Mouse (Mus musculus): ENCODE measurements around the gene Celsr3. TPM values are rescaled to one million over a fixed set of nuclear protein-coding genes. Genes with fewer than 3 reads are reported as not detected.

Celsr3 gene
- polyA plus RNA-seq, 1 experiment from 2014 or later, result 0.11 TPM

DNA sequence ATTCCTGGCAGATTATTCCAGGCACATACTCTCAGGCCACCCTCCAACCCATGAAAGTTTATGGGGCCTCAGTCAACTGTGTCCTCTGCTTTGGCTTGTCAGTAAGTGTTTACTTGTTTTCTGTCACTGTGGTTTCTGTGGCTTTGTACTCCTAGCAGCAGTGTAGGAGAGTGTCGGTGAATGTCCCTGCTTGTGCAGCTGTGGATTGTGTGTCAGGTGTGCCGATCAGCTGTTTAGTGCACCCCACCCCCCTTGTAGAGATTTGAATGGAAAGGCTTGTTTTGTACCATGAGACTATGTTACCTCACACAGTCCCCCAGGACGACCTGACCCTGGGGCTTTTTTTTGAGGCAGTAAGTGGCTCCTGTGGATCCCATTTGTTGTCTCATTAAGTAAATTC is 33.4 kb upstream of the Celsr3 start:
- H3K4me1 ChIP-seq (replicated peaks; ENCODE audit: insufficient read depth, low read length), result peaks cover 17% of the 10 kb centered on the region
- H3K9me3 ChIP-seq (replicated peaks; ENCODE audit: low read length), result no peaks in the 10 kb centered on the region
- H3K27ac ChIP-seq, result peak overlapping the region; percentile 10; the same call in 1 of the 2 replicates
- peaks cover 7% of the 10 kb centered on the region for H3K36me3 ChIP-seq (ENCODE audit: insufficient read depth, low read length)
- DNase-seq (ENCODE audit: low spot score) (no peak), ATAC-seq (replicated peaks; ENCODE audit: low FRiP score, low read depth) (no peak)
- no peak for TF ChIP-seq CTCF (IDR thresholded peaks at IDR 0.05; ENCODE audit: low read depth)
- H3K27me3 ChIP-seq (ENCODE audit: insufficient read depth, low read length), result no peaks in the 10 kb centered on the region
- 35% methylated on average over 3 of the region's 3 CpGs for WGBS
- no peak overlapping the region for H3K4me2 ChIP-seq (ENCODE audit: low read length)
- H3K4me3 ChIP-seq (replicated peaks; ENCODE audit: low read depth, low read length), result no peak overlapping the region
- H3K9ac ChIP-seq (ENCODE audit: low read depth, low read length), result no peak overlapping the region

DNA sequence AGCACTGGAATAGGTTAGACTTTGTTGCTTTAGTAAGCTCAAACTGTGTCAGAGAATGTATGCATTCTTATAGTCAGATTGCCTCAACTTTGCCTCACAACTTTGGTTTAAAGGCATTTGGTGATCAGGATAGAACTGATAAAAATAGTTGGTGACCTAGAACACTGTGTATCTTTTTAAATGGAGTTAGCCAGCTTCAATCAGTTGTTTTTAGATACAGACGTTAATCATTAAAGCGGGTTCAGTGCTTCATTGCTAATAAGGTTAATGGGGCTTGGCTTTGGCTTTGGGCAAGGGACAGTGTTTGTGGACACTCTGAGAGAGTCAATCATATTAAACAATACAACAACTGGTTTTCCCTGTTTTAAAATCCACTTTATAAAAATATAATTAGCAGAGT is 30.8 kb upstream of the Celsr3 start:
- Histone ChIP-seq H3K9ac (ENCODE audit: low read depth, low read length) (no peak overlapping the region), H3K4me1 (replicated peaks; ENCODE audit: insufficient read depth, low read length) (peaks cover 9% of the 10 kb centered on the region), H3K27me3 (ENCODE audit: insufficient read depth, low read length) (no peaks in the 10 kb centered on the region), H3K9me3 (replicated peaks; ENCODE audit: low read length) (no peaks in the 10 kb centered on the region), H3K27ac (peak overlapping the region; percentile 47; the same call in 1 of the 2 replicates), H3K36me3 (ENCODE audit: insufficient read depth, low read length) (peaks cover 23% of the 10 kb centered on the region), H3K4me2 (ENCODE audit: low read length) (peak overlapping the region; percentile 46), H3K4me3 (replicated peaks; ENCODE audit: low read depth, low read length) (no peak overlapping the region)
- ATAC-seq (replicated peaks; ENCODE audit: low FRiP score, low read depth) (no peak), DNase-seq (ENCODE audit: low spot score) (peak; percentile 47)
- no peak for TF ChIP-seq CTCF (IDR thresholded peaks at IDR 0.05; ENCODE audit: low read depth)
- WGBS, result 21% methylated on average over 2 of the region's 2 CpGs

DNA sequence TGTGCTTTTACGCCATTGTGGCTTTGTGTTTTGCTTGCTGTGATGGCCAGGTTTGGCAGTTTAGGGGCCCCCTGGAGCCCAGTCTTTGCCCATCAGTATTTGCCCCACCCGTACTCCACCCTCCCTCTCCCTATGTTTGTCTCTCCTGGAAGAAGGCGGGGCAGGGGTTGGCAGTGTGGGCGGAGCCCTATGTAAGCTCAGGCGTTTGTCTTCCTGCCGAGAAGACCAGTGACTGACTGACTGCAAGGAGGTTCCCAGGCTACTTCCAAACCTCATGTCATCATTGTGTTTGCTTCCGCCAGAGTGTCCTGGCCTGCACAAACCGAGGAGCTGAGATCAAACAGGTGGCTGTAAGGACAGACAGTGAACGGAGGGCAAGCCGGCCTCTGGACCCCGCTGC is 30.4 kb upstream of the Celsr3 start:
- peaks cover 9% of the 10 kb centered on the region for H3K4me1 ChIP-seq (replicated peaks; ENCODE audit: insufficient read depth, low read length)
- ATAC-seq (replicated peaks; ENCODE audit: low FRiP score, low read depth) (peak; percentile 63), DNase-seq (ENCODE audit: low spot score) (peak; percentile 55)
- no peaks in the 10 kb centered on the region for H3K9me3 ChIP-seq (replicated peaks; ENCODE audit: low read length)
- TF ChIP-seq CTCF (IDR thresholded peaks at IDR 0.05; ENCODE audit: low read depth), result no peak
- no peak overlapping the region for H3K4me3 ChIP-seq (replicated peaks; ENCODE audit: low read depth, low read length)
- H3K36me3 ChIP-seq (ENCODE audit: insufficient read depth, low read length), result peaks cover 24% of the 10 kb centered on the region
- peak overlapping the region; percentile 47 for H3K27ac ChIP-seq
- no peaks in the 10 kb centered on the region for H3K27me3 ChIP-seq (ENCODE audit: insufficient read depth, low read length)
- H3K4me2 ChIP-seq (ENCODE audit: low read length), result peak overlapping the region; percentile 46
- H3K9ac ChIP-seq (ENCODE audit: low read depth, low read length), result peak overlapping the region; percentile 38; the same call in 1 of the 2 replicates
- 22% methylated on average over 11 of the region's 11 CpGs for WGBS

DNA sequence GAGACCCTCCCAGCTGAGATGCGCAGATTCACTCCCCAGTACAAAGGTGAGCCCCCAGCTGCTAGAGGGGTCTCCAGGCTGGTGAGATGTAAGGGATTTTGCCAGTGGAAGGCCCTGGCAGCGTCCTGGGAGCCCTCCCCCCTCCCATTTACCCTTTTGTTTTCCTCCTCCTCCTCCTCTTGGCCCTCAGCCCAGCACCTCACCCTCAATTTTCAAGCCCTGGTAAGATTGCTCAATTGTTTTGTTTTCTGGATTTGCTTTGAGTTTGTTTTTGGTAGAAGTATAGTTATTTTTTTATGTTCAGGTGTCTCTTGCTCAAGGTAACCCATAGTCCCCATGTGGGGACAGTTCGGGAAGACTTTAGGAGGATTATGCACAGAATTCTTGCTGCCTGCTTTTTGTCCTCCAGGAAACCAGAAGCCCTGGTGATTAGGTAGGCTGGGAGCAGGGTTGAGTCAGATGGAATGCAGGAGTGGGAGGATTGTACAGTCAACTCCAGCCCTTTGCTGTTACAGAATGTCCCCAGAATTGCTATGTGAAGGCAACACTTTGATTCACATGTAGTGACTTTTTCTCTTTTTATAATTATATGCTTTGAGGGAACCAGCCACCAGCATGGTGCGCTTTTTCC is 29.7 kb upstream of the Celsr3 start:
- Histone ChIP-seq H3K4me3 (replicated peaks; ENCODE audit: low read depth, low read length) (no peak overlapping the region), H3K27ac (peak overlapping the region; percentile 47), H3K27me3 (ENCODE audit: insufficient read depth, low read length) (no peaks in the 10 kb centered on the region), H3K9ac (ENCODE audit: low read depth, low read length) (peak overlapping the region; percentile 38; the same call in 1 of the 2 replicates), H3K4me1 (replicated peaks; ENCODE audit: insufficient read depth, low read length) (peaks cover 9% of the 10 kb centered on the region), H3K4me2 (ENCODE audit: low read length) (peak overlapping the region; percentile 46), H3K9me3 (replicated peaks; ENCODE audit: low read length) (no peaks in the 10 kb centered on the region), H3K36me3 (ENCODE audit: insufficient read depth, low read length) (peaks cover 30% of the 10 kb centered on the region)
- ATAC-seq (replicated peaks; ENCODE audit: low FRiP score, low read depth), result no peak
- TF ChIP-seq CTCF (IDR thresholded peaks at IDR 0.05; ENCODE audit: low read depth), result no peak
- WGBS, result 61% methylated on average over 4 of the region's 4 CpGs
- DNase-seq (ENCODE audit: low spot score), result peak; percentile 41

DNA sequence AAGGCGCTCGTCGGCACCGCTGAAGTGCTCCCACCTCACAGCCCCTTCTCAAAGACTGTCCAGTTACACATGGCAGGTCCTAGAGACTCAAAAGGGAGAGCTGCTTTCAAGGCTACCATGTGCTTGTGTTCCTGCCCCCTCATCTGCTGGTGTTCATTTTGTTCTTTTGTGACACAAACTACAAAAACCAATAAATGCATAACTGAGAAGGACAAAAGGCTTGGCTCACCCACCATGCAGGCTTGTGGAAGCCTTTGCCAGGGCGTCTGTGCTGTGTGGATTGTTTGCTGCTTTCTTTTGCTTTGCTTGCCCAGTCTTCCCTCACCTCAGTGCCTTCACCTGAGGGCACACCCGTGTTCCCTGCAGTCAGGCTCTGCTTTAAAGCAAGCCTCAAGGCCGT is 28.6 kb upstream of the Celsr3 start:
- no peak for TF ChIP-seq CTCF (IDR thresholded peaks at IDR 0.05; ENCODE audit: low read depth)
- Histone ChIP-seq H3K27ac (peak overlapping the region; percentile 37; the same call in 1 of the 2 replicates), H3K9ac (ENCODE audit: low read depth, low read length) (no peak overlapping the region), H3K4me2 (ENCODE audit: low read length) (no peak overlapping the region; the same call in 1 of the 2 replicates), H3K4me3 (replicated peaks; ENCODE audit: low read depth, low read length) (no peak overlapping the region), H3K4me1 (replicated peaks; ENCODE audit: insufficient read depth, low read length) (peaks cover 9% of the 10 kb centered on the region), H3K9me3 (replicated peaks; ENCODE audit: low read length) (no peaks in the 10 kb centered on the region), H3K36me3 (ENCODE audit: insufficient read depth, low read length) (peaks cover 38% of the 10 kb centered on the region), H3K27me3 (ENCODE audit: insufficient read depth, low read length) (no peaks in the 10 kb centered on the region)
- DNase-seq (ENCODE audit: low spot score) (no peak), ATAC-seq (replicated peaks; ENCODE audit: low FRiP score, low read depth) (no peak)
- WGBS, result 77% methylated on average over 7 of the region's 7 CpGs

DNA sequence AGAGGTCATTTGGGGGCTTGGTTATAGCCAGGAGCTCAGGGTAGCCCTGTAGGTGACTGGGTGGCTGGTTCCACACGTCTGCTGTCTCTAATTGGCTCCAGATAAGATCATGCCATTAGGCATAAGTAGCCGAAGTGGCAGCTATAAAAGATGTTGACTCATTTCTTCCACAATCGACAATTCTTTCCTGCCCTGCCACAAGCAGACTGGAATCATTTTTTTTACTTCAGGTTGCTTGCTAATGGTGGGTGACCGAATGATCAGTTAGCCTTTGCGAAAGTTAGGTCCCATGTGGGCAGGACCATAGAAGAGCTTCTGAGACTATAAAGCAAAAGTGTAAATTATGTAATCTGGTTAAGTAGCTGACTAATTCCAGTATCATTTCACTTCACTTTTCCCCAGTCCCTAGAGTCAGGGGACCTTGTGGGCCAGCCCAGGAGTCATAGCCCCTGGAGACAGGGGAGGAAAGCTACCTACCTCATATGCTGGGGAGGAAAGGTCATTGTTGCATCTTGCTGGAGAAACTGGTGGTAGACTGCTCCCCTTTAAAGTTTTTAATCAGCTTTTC is 27.5 kb upstream of the Celsr3 start:
- H3K27ac ChIP-seq, result no peak overlapping the region
- DNase-seq (ENCODE audit: low spot score), result no peak
- H3K36me3 ChIP-seq (ENCODE audit: insufficient read depth, low read length), result peaks cover 40% of the 10 kb centered on the region
- TF ChIP-seq CTCF (IDR thresholded peaks at IDR 0.05; ENCODE audit: low read depth), result no peak
- H3K4me3 ChIP-seq (replicated peaks; ENCODE audit: low read depth, low read length), result no peak overlapping the region
- H3K27me3 ChIP-seq (ENCODE audit: insufficient read depth, low read length), result no peaks in the 10 kb centered on the region
- H3K4me1 ChIP-seq (replicated peaks; ENCODE audit: insufficient read depth, low read length), result peaks cover 9% of the 10 kb centered on the region
- H3K9me3 ChIP-seq (replicated peaks; ENCODE audit: low read length), result no peaks in the 10 kb centered on the region
- no peak overlapping the region for H3K9ac ChIP-seq (ENCODE audit: low read depth, low read length)
- H3K4me2 ChIP-seq (ENCODE audit: low read length), result no peak overlapping the region
- ATAC-seq (replicated peaks; ENCODE audit: low FRiP score, low read depth), result no peak
- 67% methylated on average over 5 of the region's 5 CpGs for WGBS

All from kidney, postnatal 0 days (tissue).